Mouse (Mus musculus) bone marrow, adult 2 months (tissue): ENCODE measurements around the gene Flcn.

Experiments
- CTCF ChIP-seq: fragments of 200-500 bp; IDR thresholded peaks from 2 replicates; pipeline ENCODE4 v1.5.1; 2011; ENCODE audit warnings: low read length, control low read depth; ENCODE audit not compliant: control insufficient read depth, insufficient read depth
- POLR2A ChIP-seq: fragments of 200-500 bp; IDR thresholded peaks from 2 replicates; pipeline ENCODE4 v1.6.1; 2011; ENCODE audit warnings: low read depth, mild to moderate bottlenecking, control low read depth, low read length, borderline replicate concordance; ENCODE audit not compliant: control insufficient read depth

GRCm38 (mm10) chr11:59789311-59789710 is 20.5 kb downstream of the Flcn start:
- no peak for TF ChIP-seq CTCF
- TF ChIP-seq POLR2A, result no peak
